ENCODE assay signal across 9 mouse cellular contexts in genomic region chr10:42204768-42205412, GRCm38 (mm10).
DNase-seq lines count a peak whose midpoint lies in the region; ATAC-seq and TF ChIP-seq lines count a peak whose summit lies in the region.
"Had no signal": no experiment of that assay in that cellular context is flagged by ENCODE, and none has a peak within 500 bp of the region (broad histone marks: within the 10 kb centered on the region; RNA-seq: fewer than 3 reads in every experiment).

No protein-coding gene starts in this region.

- H3K4me3 ChIP-seq in kidney, adult 2 months (ENCODE audit: insufficient read depth, low read depth, low read length) = no peak overlapping the region
- H3K4me3 ChIP-seq in embryonic facial prominence, embryonic 11.5 days (ENCODE audit: low read depth, low read length) = no peak overlapping the region
- no peak overlapping the region for H3K4me3 ChIP-seq in heart, embryonic 14.5 days (ENCODE audit: control insufficient read depth in 1 of 2, insufficient read depth in 1 of 2, low read depth in 1 of 2, low read length in 2 of 2)
- no peak overlapping the region for H3K4me3 ChIP-seq in lung, postnatal 0 days (ENCODE audit: low read depth, low read length)

- H3K27me3 ChIP-seq in kidney, adult 2 months (replicated peaks; ENCODE audit: control insufficient read depth, insufficient read depth, low read length) = no peaks in the 10 kb centered on the region
- no peaks in the 10 kb centered on the region for H3K27me3 ChIP-seq in embryonic facial prominence, embryonic 11.5 days (ENCODE audit: control insufficient read depth, insufficient read depth, low read length)
- no peaks in the 10 kb centered on the region for H3K27me3 ChIP-seq in heart, embryonic 14.5 days (ENCODE audit: control insufficient read depth, insufficient read depth, low read length)
- no peaks in the 10 kb centered on the region for H3K27me3 ChIP-seq in lung, postnatal 0 days (replicated peaks; ENCODE audit: insufficient read depth, low read length)
- H3K27me3 ChIP-seq: CH12.LX had no signal

- TF ChIP-seq POLR2A in kidney, adult 2 months (IDR thresholded peaks at IDR 0.05; ENCODE audit: low read depth, low read length) = no peak

- WGBS in kidney, adult 2 months = 42% methylated on average over 20 of the region's 20 CpGs
- 76% methylated on average over 20 of the region's 20 CpGs for WGBS in embryonic facial prominence, embryonic 11.5 days
- 44% methylated on average over 20 of the region's 20 CpGs for WGBS in heart, embryonic 14.5 days
- WGBS in lung, postnatal 0 days = 37% methylated on average over 20 of the region's 20 CpGs

- no peak overlapping the region for H3K4me2 ChIP-seq in embryonic facial prominence, embryonic 11.5 days (ENCODE audit: low read depth, low read length)
- peak overlapping the region; percentile 36 for H3K4me2 ChIP-seq in heart, embryonic 14.5 days (ENCODE audit: low read length)
- H3K4me2 ChIP-seq in lung, postnatal 0 days (replicated peaks; ENCODE audit: low read depth, low read length) = no peak overlapping the region

- no peaks in the 10 kb centered on the region for H3K36me3 ChIP-seq in kidney, adult 2 months (ENCODE audit: control insufficient read depth, insufficient read depth, low read length)
- no peaks in the 10 kb centered on the region for H3K36me3 ChIP-seq in embryonic facial prominence, embryonic 11.5 days (replicated peaks; ENCODE audit: control insufficient read depth, insufficient read depth, low read depth, low read length)
- H3K36me3 ChIP-seq in heart, embryonic 14.5 days (ENCODE audit: control insufficient read depth, insufficient read depth, low read length) = 0 out of 2 replicates have a peak, but pooled peaks cover 3% of the 10 kb centered on the region
- no peaks in the 10 kb centered on the region for H3K36me3 ChIP-seq in lung, postnatal 0 days (ENCODE audit: insufficient read depth, low read length)

- H3K9me3 ChIP-seq in embryonic facial prominence, embryonic 11.5 days (replicated peaks; ENCODE audit: control insufficient read depth, low read length) = no peaks in the 10 kb centered on the region
- H3K9me3 ChIP-seq in heart, embryonic 14.5 days (ENCODE audit: control insufficient read depth, low read length) = no peaks in the 10 kb centered on the region
- H3K9me3 ChIP-seq in lung, postnatal 0 days (ENCODE audit: low read length) = no peaks in the 10 kb centered on the region

- no peak for ATAC-seq in embryonic facial prominence, embryonic 11.5 days (replicated peaks; ENCODE audit: insufficient number of reproducible peaks, low FRiP score, low TSS enrichment, low read depth)
- no peak for ATAC-seq in heart, embryonic 14.5 days (ENCODE audit: insufficient number of reproducible peaks, insufficient read depth, low FRiP score, low read depth)
- peak; percentile 74 for ATAC-seq in lung, postnatal 0 days
- no peak for ATAC-seq in megakaryocyte-erythroid progenitor cell, adult 5-6 weeks (replicated peaks; ENCODE audit: low FRiP score, low TSS enrichment, poor library complexity, severe bottlenecking)

- TF ChIP-seq EP300 in lung, postnatal 0 days (IDR thresholded peaks at IDR 0.05) = peak; percentile 81

- peak overlapping the region; percentile 21; the same call in 1 of the 2 replicates for H3K27ac ChIP-seq in kidney, adult 2 months (ENCODE audit: insufficient read depth, low read depth, low read length)
- peak overlapping the region; percentile 41; the same call in 1 of the 2 replicates for H3K27ac ChIP-seq in embryonic facial prominence, embryonic 11.5 days (replicated peaks; ENCODE audit: low read depth, low read length)
- H3K27ac ChIP-seq in heart, embryonic 14.5 days (replicated peaks in 1 of 2; ENCODE audit: control insufficient read depth in 1 of 2, insufficient read depth in 1 of 2, low read depth in 2 of 2, low read length in 2 of 2) = peak overlapping the region; percentile 55 to 63; a peak in 3 of 4 replicates
- H3K27ac ChIP-seq in lung, postnatal 0 days (ENCODE audit: low read length) = peak overlapping the region; percentile 78

- H3K4me1 ChIP-seq in kidney, adult 2 months (ENCODE audit: control insufficient read depth, insufficient read depth, low read length) = peaks cover 24% of the 10 kb centered on the region
- H3K4me1 ChIP-seq in embryonic facial prominence, embryonic 11.5 days (ENCODE audit: control insufficient read depth, insufficient read depth, low read length) = no peaks in the 10 kb centered on the region; the same call in 1 of the 2 replicates
- H3K4me1 ChIP-seq in heart, embryonic 14.5 days (ENCODE audit: control insufficient read depth in 2 of 2, insufficient read depth in 2 of 2, low read length in 2 of 2) = peaks cover 22 to 40% of the 10 kb centered on the region in 2 experiments
- peaks cover 28% of the 10 kb centered on the region; the same call in 1 of the 2 replicates for H3K4me1 ChIP-seq in lung, postnatal 0 days (ENCODE audit: insufficient read depth, low read depth, low read length)

- no peak overlapping the region for H3K9ac ChIP-seq in embryonic facial prominence, embryonic 11.5 days (replicated peaks; ENCODE audit: low read length)
- H3K9ac ChIP-seq in heart, embryonic 14.5 days (ENCODE audit: low read length) = 0 out of 2 replicates have a peak overlapping the region, but pooled peaks have one; percentile 23
- no peak overlapping the region for H3K9ac ChIP-seq in lung, postnatal 0 days (replicated peaks; ENCODE audit: low read depth)

- no peak for TF ChIP-seq CTCF in kidney, adult 2 months (conservative IDR thresholded peaks at IDR 0.05; ENCODE audit: insufficient read depth, insufficient read length, low read depth, low read length)
- TF ChIP-seq CTCF in lung, postnatal 0 days (IDR thresholded peaks at IDR 0.05) = no peak

- peak; percentile 40 for DNase-seq in kidney, adult 2 months
- no peak for DNase-seq in kidney, adult 9 months
- DNase-seq in embryonic facial prominence, embryonic 11.5 days (ENCODE audit: low spot score) = no peak
- peak; percentile 83 for DNase-seq in lung, postnatal 0 days (ENCODE audit: low spot score)
- no peak for DNase-seq in frontal cortex, postnatal 14 days (ENCODE audit: low spot score in 2 of 2)
- DNase-seq in cerebellum, postnatal 36 days = no peak

Comparison
In these comparisons a context has a peak if more than half of its experiments do, and no peak if none do; other contexts are left out.
1. DNase-seq: peak in kidney, adult 2 months (single experiment) and lung, postnatal 0 days (single experiment); none in kidney, adult 9 months (single experiment), embryonic facial prominence, embryonic 11.5 days (single experiment), frontal cortex, postnatal 14 days (0 of 2) and cerebellum, postnatal 36 days (0 of 2).
2. H3K27ac ChIP-seq: peak in every context shown above with its lines; median percentile 78 in lung, postnatal 0 days; 59 in heart, embryonic 14.5 days; 41 in embryonic facial prominence, embryonic 11.5 days; 21 in kidney, adult 2 months.